Mouse (Mus musculus) heart, postnatal 0 days (tissue): ENCODE data around the gene Snrpc.

Source experiments
- CTCF ChIP-seq: IDR thresholded peaks from 2 replicates; pipeline ENCODE4 v1.5.1; 2016; ENCODE audit warnings: antibody characterized with exemption, control low read depth, low read depth
- EP300 ChIP-seq: IDR thresholded peaks from 2 replicates; pipeline ENCODE4 v1.6.1; 2016; ENCODE audit warnings: antibody characterized with exemption, low read depth

- TF ChIP-seq EP300 (no peak), CTCF (no peak)
Observed at GRCm38 (mm10) chr17:27793144-27793543, 44.8 kb upstream of the Snrpc start.
